Mouse (Mus musculus) hindbrain, embryonic 11.5 days (tissue): ENCODE data around the gene Nptxr. TPM values are rescaled to one million over a fixed set of nuclear protein-coding genes. Genes with fewer than 3 reads are reported as not detected.

ENCODE experiments used
- ATAC-seq: fragments of 200-750 bp; cut with Nextera tagmentation; 2 replicates; pipeline ENCODE4 v1.8.0; 2017; ENCODE audit warnings: mild to moderate bottlenecking, moderate TSS enrichment, moderate library complexity; ENCODE audit not compliant: low FRiP score
- DNase-seq: peaks from one replicate; pipeline ENCODE4 v3.0.0-alpha.2; 2015; ENCODE audit warnings: low spot score
- H3K27ac ChIP-seq: fragments of 300-500 bp; sonication (generic); 2 replicates; pipeline ENCODE4 v1.5.1; 2014; ENCODE audit warnings: mild to moderate bottlenecking, low read depth, low read length
- H3K27me3 ChIP-seq: fragments of 300-500 bp; sonication (generic); 2 replicates; pipeline ENCODE4 v1.6.1; 2014; ENCODE audit warnings: mild to moderate bottlenecking, low read length, moderate library complexity, mixed read lengths; ENCODE audit not compliant: control insufficient read depth, insufficient read depth
- H3K36me3 ChIP-seq: fragments of 300-500 bp; sonication (generic); 2 replicates; pipeline ENCODE4 v1.6.1; 2014; ENCODE audit warnings: mild to moderate bottlenecking, low read length, moderate library complexity, mixed read lengths; ENCODE audit not compliant: control insufficient read depth, insufficient read depth
- H3K4me1 ChIP-seq: fragments of 300-500 bp; sonication (generic); replicated peaks from 2 replicates; pipeline ENCODE4 v1.6.1; 2014; ENCODE audit warnings: low read length, mixed read lengths; ENCODE audit not compliant: control insufficient read depth, insufficient read depth
- H3K4me2 ChIP-seq: fragments of 300-500 bp; sonication (generic); replicated peaks from 2 replicates; pipeline ENCODE4 v1.6.1; 2014; ENCODE audit warnings: mild to moderate bottlenecking, low read depth, low read length
- H3K4me3 ChIP-seq: fragments of 300-500 bp; sonication (generic); 2 replicates; pipeline ENCODE4 v1.5.1; 2014; ENCODE audit warnings: low read depth, low read length
- H3K9ac ChIP-seq: fragments of 300-500 bp; sonication (generic); 2 replicates; pipeline ENCODE4 v1.6.1; 2014; ENCODE audit warnings: low read depth, low read length
- H3K9me3 ChIP-seq: fragments of 300-500 bp; sonication (generic); 2 replicates; pipeline ENCODE4 v1.6.1; 2016; ENCODE audit warnings: low read length; ENCODE audit not compliant: control insufficient read depth
- WGBS: fragments of 180-500 bp; shearing (Covaris S2); extraction: QIAGEN DNeasy Blood & Tissue Kit; methylation state at CpG from one replicate; pipeline ENCODE4 v1.1.7; 2014; 5-methylcytosine and 5-hydroxymethylcytosine counted together
- polyA plus RNA-seq: library from polyadenylated mRNA; unstranded; fragments of >200 nt; fragmentation: Nextera tagmentation; extraction: Ambion mirVana; gene quantifications from 2 replicates; pipeline ENCODE4 v1.2.1, GENCODE M21; 2014

The Nptxr gene
- polyA plus RNA-seq, 1 experiment from 2014 or later, result 1.5 TPM

DNA sequence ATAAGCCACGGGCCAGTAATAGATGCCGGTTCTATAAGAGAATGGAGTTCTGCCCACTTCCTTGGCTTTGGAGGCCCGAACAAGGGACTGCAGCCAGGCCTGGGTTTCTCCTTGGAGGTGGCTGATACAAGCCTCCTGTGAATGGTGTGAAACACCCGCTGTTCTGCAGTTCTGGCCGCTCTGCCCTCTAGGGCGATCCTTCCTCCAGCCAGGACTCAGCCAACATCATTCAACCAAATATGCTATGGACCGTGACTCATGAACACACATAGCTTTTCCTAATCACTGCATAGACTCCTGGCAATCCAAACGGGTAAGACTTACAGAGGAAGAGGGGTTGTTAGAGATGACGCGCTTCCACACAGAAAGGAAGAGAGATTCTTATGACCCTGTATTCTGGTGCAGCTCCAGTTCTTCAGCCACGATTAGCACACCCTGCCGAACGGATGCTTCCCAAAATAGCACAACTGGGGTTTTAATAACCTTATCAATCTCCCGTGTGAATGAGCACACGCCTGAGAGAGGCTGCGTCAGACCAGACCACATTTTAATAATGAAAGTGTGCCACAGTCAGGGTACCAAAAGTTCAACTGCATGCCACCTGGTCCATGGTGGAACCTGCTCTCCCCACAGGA, 37.1 kb downstream of the Nptxr start:
- 0 out of 2 replicates have a peak, but pooled peaks cover 2% of the 10 kb centered on the region for H3K36me3 ChIP-seq
- H3K27ac ChIP-seq, result no peak overlapping the region
- ATAC-seq (no peak), DNase-seq (no peak)
- 88% methylated on average over 16 of the region's 16 CpGs for WGBS
- H3K4me3 ChIP-seq, result no peak overlapping the region
- H3K4me2 ChIP-seq, result no peak overlapping the region
- no peaks in the 10 kb centered on the region for H3K9me3 ChIP-seq
- no peaks in the 10 kb centered on the region for H3K4me1 ChIP-seq
- no peaks in the 10 kb centered on the region for H3K27me3 ChIP-seq
- H3K9ac ChIP-seq, result no peak overlapping the region

DNA sequence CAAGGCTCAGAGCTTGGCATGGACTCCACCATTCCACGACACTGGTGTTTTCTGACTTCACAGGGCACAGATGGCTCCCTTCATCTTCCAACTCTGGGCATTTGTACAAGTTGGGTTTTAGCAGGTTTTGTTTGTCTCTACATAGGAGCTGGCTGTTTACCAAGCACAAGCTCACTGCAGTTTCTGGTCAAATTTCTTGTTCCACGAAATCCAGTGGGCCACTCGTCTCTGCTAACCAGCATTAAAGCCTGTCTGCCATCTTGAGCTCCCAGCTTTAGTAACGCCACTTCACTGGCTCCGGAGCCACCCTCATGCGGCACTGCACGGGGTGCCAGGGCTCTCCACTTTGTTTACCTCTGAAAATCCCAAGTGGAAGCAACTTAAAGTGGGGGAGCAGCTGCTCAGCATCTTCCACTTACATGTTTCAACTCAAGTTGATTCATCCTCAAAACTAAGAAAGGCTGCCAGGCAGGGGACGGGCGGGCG, 37.9 kb downstream of the Nptxr start:
- no peak overlapping the region for H3K4me3 ChIP-seq
- 90% methylated on average over 10 of the region's 10 CpGs for WGBS
- no peak for DNase-seq
- H3K9ac ChIP-seq, result no peak overlapping the region
- no peaks in the 10 kb centered on the region for H3K4me1 ChIP-seq
- no peaks in the 10 kb centered on the region for H3K9me3 ChIP-seq
- 0 out of 2 replicates have a peak, but pooled peaks cover 2% of the 10 kb centered on the region for H3K36me3 ChIP-seq
- no peak overlapping the region for H3K27ac ChIP-seq
- no peak for ATAC-seq
- no peaks in the 10 kb centered on the region for H3K27me3 ChIP-seq
- no peak overlapping the region for H3K4me2 ChIP-seq

DNA sequence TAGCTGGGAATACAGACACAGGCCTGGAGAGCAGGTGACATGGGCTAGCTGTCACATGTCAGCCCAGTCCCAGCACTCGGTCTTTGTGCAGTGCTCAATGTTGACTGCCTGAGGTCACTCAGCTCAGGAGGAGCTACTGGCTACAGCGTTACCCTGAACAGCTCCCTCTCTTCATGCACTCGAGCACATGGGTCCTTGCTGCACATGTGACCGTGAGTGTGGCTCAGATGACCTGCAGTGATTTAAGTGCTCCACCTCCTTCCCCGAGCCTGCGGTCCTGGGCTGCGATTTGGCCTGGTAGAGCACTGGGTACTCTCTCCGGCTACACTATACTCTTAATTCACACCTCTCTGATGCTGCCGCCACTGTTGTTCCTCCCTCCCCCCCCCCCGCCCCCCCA, 38.4 kb downstream of the Nptxr start:
- H3K4me2 ChIP-seq, result no peak overlapping the region
- H3K9ac ChIP-seq, result no peak overlapping the region
- DNase-seq, result no peak
- no peak for ATAC-seq
- WGBS, result 82% methylated on average over 9 of the region's 10 CpGs
- H3K27ac ChIP-seq, result no peak overlapping the region
- H3K9me3 ChIP-seq, result no peaks in the 10 kb centered on the region
- H3K4me1 ChIP-seq, result no peaks in the 10 kb centered on the region
- H3K27me3 ChIP-seq, result no peaks in the 10 kb centered on the region
- H3K4me3 ChIP-seq, result no peak overlapping the region
- H3K36me3 ChIP-seq, result 0 out of 2 replicates have a peak, but pooled peaks cover 2% of the 10 kb centered on the region

- 82% methylated on average over 2 of the region's 2 CpGs for WGBS
- H3K4me1 ChIP-seq, result no peaks in the 10 kb centered on the region
- no peak overlapping the region for H3K4me3 ChIP-seq
- ATAC-seq, result no peak
- no peaks in the 10 kb centered on the region for H3K9me3 ChIP-seq
- no peak overlapping the region for H3K4me2 ChIP-seq
- H3K9ac ChIP-seq, result no peak overlapping the region
- no peak overlapping the region for H3K27ac ChIP-seq
- H3K27me3 ChIP-seq, result no peaks in the 10 kb centered on the region
- no peak for DNase-seq
- H3K36me3 ChIP-seq, result 0 out of 2 replicates have a peak, but pooled peaks cover 2% of the 10 kb centered on the region
Measured at GRCm38 (mm10) chr15:79765361-79765760, 39.2 kb downstream of the Nptxr start.

- WGBS, result 81% methylated on average over 11 of the region's 11 CpGs
- no peak for ATAC-seq
- Histone ChIP-seq H3K27me3 (no peaks in the 10 kb centered on the region), H3K4me3 (no peak overlapping the region), H3K36me3 (0 out of 2 replicates have a peak, but pooled peaks cover 2% of the 10 kb centered on the region), H3K4me2 (no peak overlapping the region), H3K4me1 (no peaks in the 10 kb centered on the region), H3K27ac (no peak overlapping the region), H3K9ac (no peak overlapping the region), H3K9me3 (no peaks in the 10 kb centered on the region)
- no peak for DNase-seq
Measured at GRCm38 (mm10) chr15:79764539-79765267, 39.9 kb downstream of the Nptxr start.

- Histone ChIP-seq H3K4me1 (no peaks in the 10 kb centered on the region), H3K36me3 (0 out of 2 replicates have a peak, but pooled peaks cover 2% of the 10 kb centered on the region), H3K27me3 (no peaks in the 10 kb centered on the region), H3K4me3 (no peak overlapping the region), H3K9ac (no peak overlapping the region), H3K27ac (no peak overlapping the region), H3K9me3 (no peaks in the 10 kb centered on the region), H3K4me2 (no peak overlapping the region)
- DNase-seq, result no peak
- WGBS, result 89% methylated on average over 7 of the region's 7 CpGs
- no peak for ATAC-seq
Measured at GRCm38 (mm10) chr15:79763601-79764246, 40.8 kb downstream of the Nptxr start.

DNA sequence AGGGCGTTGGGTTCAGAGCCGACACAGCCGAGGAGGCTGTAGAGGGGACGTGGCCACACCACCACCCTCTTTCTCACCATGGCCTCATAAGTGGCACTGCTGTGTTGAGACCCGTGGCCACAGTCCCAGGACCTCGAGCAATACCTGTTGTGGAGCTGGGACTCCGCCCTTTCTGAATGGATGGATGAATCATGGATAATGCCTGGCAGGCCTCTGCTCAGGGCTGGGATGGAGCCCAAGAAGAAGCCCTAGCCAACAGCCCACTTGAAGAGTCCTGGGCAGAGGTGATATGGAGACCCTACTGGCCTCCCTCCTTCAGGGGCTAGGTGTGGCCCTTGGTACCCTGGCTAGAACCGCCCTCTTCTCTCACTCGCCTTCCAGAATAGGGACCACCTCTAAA, 41.6 kb downstream of the Nptxr start:
- ATAC-seq (no peak), DNase-seq (no peak)
- Histone ChIP-seq H3K36me3 (0 out of 2 replicates have a peak, but pooled peaks cover 2% of the 10 kb centered on the region), H3K4me2 (no peak overlapping the region), H3K27me3 (no peaks in the 10 kb centered on the region), H3K9ac (no peak overlapping the region), H3K4me3 (no peak overlapping the region), H3K4me1 (no peaks in the 10 kb centered on the region), H3K9me3 (no peaks in the 10 kb centered on the region), H3K27ac (no peak overlapping the region)
- 87% methylated on average over 9 of the region's 9 CpGs for WGBS

DNA sequence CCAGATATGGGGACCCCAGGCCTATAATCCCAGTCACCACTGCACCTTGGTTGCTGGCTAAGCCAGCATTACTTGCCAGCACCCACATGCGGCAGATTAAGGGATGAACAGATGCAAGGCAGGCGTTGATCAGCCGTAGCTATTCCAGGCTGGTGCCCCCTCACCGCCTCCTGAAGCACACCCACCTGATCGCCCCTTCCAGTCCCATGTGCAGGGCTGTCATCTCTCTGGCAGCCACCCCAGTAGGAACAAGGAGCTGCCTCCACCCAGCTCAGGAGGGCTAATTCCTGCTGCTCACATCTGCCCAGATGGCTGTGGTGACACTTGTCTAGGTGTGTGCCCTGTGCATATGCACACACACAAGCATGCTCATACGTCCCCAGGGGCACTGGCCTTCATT, 43.6 kb downstream of the Nptxr start:
- 87% methylated on average over 6 of the region's 6 CpGs for WGBS
- ATAC-seq, result no peak
- H3K4me1 ChIP-seq, result no peaks in the 10 kb centered on the region
- no peaks in the 10 kb centered on the region for H3K9me3 ChIP-seq
- H3K27me3 ChIP-seq, result no peaks in the 10 kb centered on the region
- H3K4me2 ChIP-seq, result no peak overlapping the region
- 0 out of 2 replicates have a peak, but pooled peaks cover 2% of the 10 kb centered on the region for H3K36me3 ChIP-seq
- no peak overlapping the region for H3K27ac ChIP-seq
- no peak for DNase-seq
- no peak overlapping the region for H3K9ac ChIP-seq
- H3K4me3 ChIP-seq, result no peak overlapping the region
